Mouse (Mus musculus) cerebellum, adult 11 months (tissue): ENCODE measurements at regions not wholly inside any gene's neighbourhood (a gene's known extent, or its start where the extent isn't known, plus 50 kb on each side); places are given as distances from the start of the nearest gene placed in this dataset.

Source experiments
- DNase-seq: peaks from one replicate; pipeline ENCODE4 v3.0.0; 2022

DNA sequence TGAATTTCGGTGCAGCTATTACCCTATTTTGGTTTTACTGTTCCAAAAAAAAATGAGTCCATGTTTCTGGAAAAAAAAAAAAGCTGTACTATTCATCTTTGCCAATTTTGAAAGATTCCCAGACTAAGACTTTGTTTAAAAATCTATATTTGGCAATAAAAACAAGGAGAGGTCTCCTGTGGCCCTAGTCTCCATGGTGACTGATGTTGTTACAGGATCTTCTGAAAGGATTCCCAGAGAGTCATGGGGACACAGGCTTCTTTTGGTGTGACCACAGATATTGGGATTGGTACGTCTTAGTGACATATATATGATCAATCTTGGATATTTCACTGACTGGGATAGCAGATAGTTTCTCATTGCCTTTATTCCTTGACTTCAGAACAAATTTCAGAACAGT is 266.7 kb downstream of the Drd1 start:
- DNase-seq, result no peak

DNA sequence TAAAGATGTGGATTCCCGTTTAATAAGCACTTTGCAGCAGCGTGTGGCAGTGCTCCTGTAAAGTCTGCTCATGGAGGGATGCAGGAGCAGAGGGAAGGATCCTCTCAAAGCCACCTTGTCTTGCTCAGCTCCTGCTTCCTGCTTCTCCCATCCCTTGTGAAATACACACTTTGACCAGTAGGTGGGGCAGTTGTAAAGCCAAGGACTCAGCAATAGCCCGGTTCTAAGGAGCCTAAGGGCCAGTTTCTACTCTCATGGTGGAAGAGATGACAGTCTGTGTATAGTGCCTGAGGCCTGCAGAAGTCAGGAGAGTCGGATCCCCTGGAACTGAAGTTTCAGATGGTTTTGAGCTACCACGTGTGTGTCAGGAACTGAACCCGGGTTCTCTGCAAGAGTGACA is 272.0 kb downstream of the Drd1 start:
- peak; percentile 61 for DNase-seq

DNA sequence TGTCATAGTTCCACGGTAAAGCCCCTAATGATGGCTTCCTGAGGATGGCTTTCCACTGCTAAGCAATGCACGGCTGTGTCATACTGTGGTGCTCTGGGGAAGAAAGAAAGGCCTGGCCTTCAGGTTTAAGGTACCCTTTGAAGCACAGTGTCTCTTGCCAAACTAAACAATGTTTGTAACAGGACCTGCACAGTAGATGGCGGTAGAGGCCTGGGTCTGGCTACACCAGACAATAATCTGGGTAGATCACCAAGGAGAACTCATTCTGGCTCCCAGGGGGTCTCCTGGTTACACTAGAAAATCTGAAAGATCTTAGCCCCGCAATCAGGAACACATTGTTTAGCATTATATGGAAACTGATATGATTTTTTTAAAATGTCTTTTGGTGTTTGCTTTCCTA is 276.4 kb downstream of the Drd1 start:
- DNase-seq, result peak; percentile 8

DNA sequence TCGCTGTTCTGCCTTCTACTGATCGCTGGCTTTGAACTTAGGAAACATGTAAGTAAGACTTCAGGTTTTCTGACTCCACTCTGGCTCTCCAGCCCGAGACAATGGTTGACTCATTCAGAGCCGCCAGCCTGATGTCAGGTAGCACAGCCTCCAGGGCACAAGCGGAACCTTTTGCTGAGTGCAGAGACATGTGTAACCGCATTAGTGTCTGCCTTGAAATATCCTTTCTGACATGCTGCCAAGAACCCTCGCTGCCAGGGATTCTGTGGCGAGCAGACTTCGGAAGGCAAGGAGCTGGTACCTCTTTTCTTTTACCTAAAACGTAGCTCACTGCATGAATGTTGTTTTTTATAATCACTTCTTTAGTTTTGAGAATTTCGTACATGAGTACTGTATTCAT is 279.1 kb downstream of the Drd1 start:
- no peak for DNase-seq

DNA sequence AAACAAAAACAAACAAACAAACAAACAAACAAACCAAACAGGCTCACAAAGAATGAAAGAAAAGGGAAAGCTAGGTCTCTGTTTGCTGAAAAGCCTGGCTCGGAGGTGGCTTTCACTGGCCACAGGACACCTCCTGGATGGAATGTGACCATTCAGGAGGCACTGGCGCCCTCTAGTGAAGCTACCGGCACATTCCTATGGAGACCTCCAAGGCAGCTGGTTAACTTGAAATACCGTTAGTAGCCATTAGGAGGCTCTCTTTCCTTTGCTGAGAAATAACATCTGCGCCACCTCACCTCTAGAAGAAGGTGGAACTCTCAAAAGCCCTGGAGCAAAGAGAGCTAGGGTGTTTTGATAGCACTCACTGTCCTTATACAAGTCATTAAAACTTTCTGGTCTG is 279.8 kb downstream of the Drd1 start:
- peak; percentile 6 for DNase-seq

DNA sequence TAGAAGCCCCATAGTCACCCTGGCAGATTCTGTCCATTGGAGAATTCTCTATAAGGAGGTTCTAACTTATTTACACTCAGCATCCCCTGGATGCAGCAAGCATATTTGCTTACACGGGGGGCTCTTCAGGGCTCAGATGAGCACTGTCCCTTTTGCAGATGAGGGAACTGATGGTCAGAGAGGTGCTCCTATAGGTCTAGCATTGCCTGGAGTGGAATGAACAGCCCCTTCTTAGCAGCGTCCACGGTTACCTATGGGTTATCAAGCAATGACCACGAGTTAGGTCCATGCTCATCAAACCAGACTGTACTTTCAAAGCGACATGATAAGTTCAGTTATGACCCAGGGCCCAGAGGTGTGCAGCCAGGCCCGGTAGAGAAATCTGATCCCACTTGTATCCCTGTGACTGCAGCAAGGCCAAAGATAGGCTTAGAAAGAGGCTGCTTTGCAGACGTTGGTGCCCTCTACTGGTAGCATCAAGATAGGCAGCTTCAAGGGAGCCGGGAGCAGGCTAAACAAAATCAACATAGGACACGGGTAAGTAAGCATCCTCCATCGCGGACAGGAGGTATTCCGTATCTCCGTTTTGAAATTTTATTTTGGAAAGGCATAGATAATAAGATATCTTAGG is 290.8 kb downstream of the Drd1 start:
- DNase-seq, result peak; percentile 27

DNA sequence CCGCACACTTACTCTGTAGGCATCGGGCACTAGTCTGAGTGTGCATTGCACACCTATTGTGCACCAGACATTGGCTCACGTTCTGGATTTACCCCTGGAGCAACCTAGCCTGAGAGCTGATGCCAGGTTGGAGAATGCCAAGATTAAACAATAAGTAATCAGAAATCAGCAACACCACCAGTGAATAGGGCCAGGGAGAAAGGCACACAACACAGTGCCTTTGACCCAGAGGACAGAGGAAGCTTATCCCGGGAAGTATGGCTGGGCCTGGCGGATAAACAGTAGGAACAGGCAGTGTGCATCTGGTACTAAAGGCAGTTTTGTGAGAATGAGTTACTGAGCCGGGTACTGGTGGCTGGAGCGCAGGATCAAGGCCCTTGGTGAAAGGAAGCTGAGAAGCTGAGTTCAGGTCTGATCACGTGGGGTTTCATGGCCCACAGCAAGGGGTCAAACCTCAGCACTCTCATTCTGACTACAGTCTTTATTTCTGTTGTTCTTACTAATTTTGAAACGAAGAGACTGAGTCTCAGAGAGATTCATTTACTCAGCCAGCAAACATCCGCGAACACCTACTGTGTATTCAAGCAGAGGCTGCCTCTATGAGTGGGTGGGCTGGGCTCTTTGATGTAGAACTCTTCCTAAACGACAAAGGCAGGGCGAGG is 284.8 kb upstream of the Msx2 start:
- DNase-seq, result no peak

DNA sequence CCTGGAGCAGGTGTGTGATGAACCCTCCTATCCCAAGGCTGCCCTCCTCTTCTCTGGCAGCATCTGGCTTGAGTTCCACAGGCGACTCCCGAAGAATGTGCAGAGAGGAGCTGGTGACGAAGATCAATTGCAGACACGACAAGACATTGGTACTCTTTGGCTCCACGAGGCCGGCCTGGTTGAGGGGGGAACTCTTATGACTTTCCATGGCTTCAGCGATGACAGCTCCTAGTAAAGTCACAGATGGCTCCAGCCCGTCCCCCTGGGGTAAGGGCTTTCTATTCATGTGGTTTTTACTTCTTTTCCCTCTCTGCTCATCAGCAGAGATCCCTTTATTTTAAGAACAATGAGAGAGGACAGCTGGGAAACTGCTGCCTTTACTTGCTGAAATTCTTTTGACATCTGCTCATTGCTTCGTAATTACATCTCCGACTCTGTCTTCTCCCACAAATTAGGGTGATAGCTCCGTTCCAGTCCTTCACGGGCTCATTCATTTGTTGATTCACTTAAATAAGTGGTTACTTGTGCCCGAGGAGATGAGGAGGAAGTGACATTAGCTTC is 284.2 kb upstream of the Msx2 start:
- DNase-seq, result no peak

DNA sequence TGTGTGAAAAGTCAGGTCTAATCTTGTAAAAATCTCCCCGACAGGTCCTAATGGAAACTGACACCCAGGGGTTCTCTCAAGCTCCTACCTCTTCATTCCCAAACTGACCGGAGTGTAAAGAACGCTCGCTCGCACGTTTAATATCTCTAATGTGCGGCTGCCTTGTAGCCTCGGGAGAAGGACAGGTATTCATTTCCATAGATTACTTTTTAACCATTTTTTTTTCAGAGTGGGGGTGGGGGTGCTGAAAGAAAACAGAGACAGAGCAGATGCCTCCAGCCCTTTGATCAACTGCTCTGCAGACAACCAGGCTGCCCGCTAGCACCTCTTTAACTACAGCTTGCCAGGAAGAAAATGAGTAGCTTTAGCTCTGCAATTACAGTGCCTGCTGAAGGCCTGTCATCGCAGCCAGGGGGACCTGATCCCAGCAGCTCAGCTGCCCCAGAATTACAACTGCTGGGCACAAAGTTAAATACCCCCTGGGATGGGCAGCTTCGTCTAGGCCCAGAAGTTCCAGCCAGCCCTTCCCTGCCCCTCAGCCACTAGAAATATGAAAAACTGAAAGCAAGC is 282.3 kb upstream of the Msx2 start:
- DNase-seq, result no peak

DNA sequence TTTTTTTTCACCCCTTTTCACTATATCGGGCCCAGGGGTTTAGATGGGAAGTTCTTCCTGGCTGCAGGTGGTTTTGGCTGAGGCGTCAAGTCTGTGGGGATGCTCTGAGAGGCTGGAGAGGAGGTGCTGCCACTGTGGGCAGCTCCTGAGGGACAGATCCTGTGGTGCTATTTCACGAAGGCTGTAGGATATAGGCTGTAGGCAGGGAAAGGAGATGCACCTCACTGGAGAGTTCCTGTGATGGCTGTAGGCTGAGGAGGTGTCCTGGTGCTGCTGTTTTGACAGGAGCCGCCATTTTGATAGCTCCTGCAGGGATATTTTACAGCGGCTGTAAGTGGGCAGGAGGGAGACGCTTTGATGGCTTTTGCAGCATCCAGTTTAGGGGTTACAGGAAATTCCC is 280.2 kb upstream of the Msx2 start:
- DNase-seq, result no peak

DNA sequence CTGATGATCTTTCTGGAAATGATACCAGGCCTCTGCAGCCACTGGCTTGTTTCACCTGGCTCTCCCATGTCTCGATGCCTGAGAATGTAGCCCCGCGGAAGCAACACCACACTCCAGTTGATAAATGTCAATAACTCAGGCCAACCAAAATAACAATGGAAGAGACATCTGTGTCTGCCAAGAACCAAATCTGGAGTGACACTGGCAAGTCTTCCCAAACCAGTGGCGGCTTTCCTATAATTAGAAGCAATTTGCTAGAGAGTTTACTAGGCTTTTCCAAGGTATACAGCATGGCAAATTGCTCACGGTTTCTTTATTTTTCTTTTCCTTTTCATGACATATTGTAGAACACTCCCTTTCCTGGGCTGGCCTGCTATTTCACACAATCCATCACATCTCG is 268.1 kb upstream of the Msx2 start:
- DNase-seq, result no peak

DNA sequence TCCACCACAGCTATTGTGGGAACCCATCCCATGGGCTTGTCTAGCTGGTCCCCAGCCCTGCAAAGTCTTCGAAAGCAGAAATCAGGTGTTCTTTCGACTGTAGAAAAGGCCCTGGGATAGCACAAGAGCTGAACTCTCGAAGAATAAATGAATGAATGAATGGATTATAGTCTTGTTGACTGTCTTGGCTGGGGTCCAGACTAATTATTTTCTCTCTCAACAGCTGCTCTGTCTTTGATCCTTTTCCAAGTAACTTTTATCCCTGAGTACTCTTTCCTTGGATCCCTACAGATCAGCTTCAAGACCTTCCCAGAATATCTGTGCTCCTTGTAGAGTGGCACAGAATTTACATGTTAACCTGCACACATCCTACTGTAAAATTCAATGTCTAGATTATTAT is 266.3 kb upstream of the Msx2 start:
- no peak for DNase-seq

DNA sequence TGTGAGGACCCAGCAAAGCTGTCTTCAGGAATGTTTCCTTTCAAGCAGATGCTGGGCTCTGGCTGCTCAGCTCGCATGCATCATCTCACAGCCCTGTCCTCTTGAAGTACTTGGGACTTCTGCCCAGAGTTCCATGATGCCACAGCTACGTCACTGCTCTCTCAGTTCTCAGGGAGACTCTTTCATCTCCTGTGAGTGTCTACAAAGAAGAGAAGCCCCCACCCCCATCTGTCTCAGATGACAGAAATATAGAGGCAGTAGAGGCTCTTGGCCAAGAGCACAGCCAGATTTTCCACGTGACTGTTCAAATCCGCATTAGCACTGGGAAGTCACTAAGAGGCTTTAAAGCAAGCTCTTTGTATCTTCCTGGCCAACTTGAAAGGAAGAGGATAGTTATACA is 262.1 kb upstream of the Msx2 start:
- DNase-seq, result no peak

DNA sequence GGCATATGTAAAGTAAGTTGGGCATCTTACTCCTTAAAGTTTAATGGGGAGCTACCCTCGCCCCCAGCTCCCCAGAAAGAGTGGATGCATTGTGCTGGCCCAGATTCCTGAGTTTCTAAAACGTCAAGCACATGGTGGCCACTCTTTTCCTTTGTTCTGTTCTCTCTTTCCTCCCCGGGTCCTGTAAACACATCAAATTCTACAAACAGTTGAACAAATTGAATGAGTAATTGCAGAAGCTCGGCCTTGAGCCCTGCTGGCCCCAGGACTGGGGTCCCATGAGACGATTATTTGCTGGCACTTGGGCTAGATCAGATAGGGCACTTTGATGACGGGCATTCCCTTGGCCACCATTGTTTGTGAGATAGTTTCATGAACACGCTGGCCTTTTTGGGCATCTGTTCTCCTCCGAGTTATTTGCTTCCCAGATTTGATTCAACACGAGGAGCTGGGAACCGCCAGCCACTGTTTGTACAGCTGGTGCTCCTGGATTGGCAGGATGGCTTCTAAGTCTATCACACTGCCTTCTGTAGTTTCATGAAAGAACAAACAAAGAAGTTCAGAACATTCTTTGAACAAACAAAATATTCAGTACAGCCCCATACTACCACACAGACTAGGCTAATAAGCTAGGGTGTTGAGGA is 257.5 kb upstream of the Msx2 start:
- DNase-seq, result no peak

DNA sequence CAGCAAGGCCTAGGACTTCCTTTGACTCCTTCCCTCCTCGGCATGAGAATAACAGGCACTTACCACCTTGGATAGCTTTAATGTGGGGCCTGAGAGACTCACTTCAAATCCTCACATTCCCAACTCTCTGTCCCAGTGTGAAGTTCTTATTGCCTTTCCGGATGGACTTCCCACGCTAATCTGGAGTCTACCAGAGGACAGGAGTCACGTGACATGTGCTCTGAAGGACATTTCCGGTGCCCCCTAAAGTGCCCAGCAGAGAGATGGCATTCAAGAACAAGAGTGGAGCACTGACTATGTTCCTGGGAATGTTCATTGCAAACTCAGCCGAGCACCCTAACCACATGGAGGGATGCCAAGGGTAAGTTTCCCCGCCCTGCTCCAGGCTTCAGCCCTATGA is 257.0 kb upstream of the Msx2 start:
- no peak for DNase-seq

DNA sequence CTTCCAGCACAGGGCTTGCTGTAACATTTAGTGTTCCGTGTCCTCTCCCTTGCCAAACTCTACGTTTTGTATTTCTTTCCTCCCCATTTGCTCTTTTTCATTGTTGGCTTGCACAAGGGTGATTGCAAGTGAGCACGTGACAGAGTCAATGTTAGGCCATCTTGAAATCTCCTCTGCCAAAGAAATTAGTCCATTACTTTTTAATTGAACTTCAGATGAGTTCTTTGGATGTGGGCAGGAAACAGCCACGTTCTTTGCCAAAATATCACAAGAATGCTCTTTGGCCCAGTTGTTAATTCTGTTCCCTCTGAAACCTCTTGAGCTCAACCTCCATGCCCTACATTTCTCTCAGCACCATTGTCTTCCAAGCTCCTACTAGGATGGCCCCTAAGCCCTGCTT is 253.2 kb upstream of the Msx2 start:
- DNase-seq, result no peak

DNA sequence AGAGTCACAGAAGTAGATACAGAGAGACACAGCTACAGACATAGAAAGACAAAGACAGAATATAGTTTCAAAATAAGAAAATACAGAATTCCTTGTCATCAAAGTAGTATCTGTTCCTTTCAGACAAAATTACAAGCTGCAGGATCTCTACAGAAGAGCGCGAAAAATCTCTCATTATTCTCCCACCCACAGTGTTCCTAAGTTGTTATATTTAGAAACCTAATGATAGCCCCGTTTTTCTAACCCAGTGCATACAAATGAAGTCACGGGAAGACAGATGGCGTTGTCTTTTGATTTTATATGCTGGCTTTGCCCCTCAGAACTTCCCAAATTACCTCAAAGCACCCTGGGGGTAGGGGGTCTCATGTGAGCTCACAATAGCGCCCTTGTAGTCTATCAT is 250.0 kb upstream of the Msx2 start:
- DNase-seq, result no peak

DNA sequence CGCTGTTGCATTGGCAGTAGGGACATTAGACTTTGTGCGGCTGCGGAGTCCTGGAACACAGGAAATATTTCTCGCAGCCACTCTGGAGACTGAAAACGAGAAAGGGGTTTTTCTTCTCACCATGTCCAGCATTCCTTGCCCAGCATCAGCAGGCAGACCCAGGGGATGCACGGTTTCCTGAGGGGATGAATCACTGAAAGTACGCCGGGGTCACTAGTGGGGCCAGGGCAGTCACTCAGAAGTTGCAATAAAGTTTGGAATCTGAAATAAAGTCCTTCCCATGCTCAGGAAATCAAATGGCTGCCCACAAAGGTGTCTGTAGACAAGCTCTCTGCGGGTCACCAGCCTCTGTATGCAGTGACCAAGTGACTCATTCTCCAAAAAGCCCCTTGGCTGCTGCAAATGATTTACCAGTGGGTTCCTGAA is 248.2 kb upstream of the Msx2 start:
- DNase-seq, result no peak

DNA sequence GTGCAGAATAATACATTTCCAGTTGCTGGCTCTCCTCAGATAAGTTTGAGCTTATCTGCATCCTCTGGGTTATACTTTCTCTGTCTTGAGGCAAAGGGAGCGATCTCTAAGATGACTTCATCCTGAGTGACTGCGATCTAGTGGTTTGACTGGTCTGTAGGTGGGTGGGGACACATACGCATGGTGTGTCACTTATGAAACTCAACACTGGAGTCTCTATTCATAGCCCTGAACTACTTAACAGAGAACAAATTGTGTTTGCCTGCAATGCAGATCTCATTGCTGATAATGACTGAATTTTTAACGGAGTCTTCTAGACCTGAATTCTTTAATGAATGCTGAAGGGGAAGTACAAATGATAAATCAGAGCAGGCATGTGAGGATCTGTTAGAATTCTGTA is 244.7 kb upstream of the Msx2 start:
- DNase-seq, result no peak

DNA sequence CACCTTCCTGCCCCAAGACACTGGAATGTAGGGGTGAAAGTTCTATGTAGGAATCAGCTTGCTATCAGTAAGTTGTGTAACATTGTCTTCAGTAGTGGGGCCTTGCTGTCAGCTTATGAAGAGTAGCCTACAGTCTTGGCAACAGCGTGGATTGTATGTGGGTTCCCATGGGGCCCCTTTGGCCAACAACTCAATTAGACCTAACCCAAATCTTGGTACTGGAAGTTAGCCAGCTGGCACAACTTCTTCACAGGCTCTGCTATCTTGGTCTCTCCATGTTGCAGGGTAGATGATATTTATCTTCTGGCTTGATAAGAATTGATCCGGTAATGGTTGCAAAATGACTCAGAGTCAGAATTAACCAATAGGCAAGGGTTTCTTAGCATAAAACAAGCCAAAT is 244.2 kb upstream of the Msx2 start:
- DNase-seq, result no peak

DNA sequence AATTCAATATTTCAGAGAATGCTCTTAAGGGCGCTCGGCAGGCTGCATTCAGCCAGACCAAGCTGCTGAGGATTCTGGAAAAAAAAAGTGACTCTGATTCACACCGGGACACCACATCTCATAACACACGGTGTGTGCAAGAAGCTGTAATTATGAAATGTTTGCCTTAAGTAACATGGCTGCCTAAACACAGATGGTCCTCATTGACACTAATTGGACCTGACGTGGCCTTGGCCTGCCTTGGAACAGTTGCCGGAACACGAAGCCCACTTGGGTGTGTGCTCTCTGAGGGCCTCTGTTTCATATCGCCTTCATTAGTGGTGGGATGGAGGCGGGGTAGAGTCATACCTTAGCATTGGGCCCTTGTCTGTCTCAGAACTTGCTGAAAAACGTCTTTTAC is 236.2 kb upstream of the Msx2 start:
- no peak for DNase-seq

DNA sequence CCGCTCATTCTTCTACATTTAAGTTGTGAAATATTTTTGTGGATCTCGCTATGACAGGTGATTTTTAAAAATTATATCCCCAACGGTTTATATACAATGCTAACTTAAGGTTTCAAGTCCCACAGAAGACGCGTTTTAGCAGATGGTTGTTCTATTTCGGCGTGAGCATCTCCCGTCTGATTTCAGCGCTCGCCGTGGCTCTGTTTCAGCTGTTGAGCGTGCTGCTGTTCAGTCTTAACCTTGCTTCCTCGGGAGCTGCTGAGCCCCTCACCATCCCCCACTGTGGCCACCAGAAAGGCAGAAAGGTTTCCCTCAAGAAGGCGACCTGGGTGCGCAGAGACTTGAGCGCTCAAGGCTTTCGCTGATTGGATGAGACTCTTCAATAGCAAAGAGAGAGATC is 234.7 kb upstream of the Msx2 start:
- DNase-seq, result no peak

DNA sequence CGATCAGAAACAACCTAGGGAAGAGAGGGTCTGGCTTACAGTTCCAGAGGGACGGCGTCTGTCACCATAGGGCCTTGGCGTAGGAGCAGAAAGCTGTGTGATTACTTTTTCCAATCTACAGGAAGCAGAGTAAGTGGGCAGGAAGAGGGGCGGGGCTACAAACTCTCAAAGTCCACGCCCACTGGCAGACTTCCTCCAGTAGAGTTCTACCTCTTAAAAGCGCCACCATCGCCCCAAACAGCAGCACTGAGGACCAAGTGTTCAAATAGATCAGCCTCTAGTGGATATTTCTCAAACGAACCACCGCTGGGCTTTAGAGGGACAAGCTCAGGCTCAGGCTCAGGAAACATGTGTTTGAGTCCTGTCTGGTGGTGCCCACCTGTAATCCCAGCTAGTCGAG is 231.2 kb upstream of the Msx2 start:
- DNase-seq, result no peak

DNA sequence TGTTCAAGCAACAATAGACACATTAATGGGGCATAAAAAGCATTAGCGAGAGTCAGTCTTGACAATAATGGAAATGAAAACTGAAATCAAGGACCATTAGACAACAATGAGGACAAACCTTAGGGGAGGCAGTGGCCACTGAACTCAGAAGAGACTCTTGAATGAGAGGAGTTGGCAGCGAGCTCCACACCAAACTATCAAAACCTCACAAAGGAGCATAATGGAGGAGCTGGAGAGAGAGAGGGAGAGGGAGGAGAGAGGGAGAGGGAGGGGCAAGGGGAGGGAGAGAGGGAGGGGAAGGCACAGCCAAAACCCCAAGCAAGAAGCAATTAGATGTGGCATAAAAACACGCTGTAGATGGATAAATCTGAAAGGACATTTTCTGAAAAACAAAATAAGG is 227.4 kb upstream of the Msx2 start:
- DNase-seq, result no peak
